Comparison of ENCODE assay signal across 8 mouse cellular contexts in genomic region chr1:135944526-135945259, GRCm38 (mm10). TPM values are rescaled to one million over a fixed set of nuclear protein-coding genes. Genes with fewer than 3 reads are reported as not detected.
DNase-seq lines count a peak whose midpoint lies in the region; ATAC-seq and TF ChIP-seq lines count a peak whose summit lies in the region.

No protein-coding gene starts in this region.

- no peaks in the 10 kb centered on the region for H3K36me3 ChIP-seq in lung, postnatal 0 days (ENCODE audit: insufficient read depth, low read length)

- no peak for TF ChIP-seq POLR2A in cerebellum, adult 2 months (IDR thresholded peaks at IDR 0.05; ENCODE audit: borderline replicate concordance, insufficient read depth, low read length)

- H3K27ac ChIP-seq in cerebellum, adult 2 months (ENCODE audit: insufficient read depth, low read length) = no peak overlapping the region
- no peak overlapping the region for H3K27ac ChIP-seq in lung, postnatal 0 days (ENCODE audit: low read length)

- no peak overlapping the region for H3K4me3 ChIP-seq in cerebellum, adult 2 months (replicated peaks; ENCODE audit: insufficient read depth, low read depth, low read length)
- H3K4me3 ChIP-seq in lung, postnatal 0 days (ENCODE audit: low read depth, low read length) = no peak overlapping the region

- H3K4me2 ChIP-seq in lung, postnatal 0 days (replicated peaks; ENCODE audit: low read depth, low read length) = no peak overlapping the region

- H3K9ac ChIP-seq in lung, postnatal 0 days (replicated peaks; ENCODE audit: low read depth) = no peak overlapping the region

- TF ChIP-seq EP300 in lung, postnatal 0 days (IDR thresholded peaks at IDR 0.05) = no peak

- 48% methylated on average over 12 of the region's 12 CpGs for WGBS in cerebellum, adult 2 months
- WGBS in lung, postnatal 0 days = 47% methylated on average over 12 of the region's 12 CpGs

- H3K9me3 ChIP-seq in lung, postnatal 0 days (ENCODE audit: low read length) = no peaks in the 10 kb centered on the region

- H3K27me3 ChIP-seq in cerebellum, adult 2 months (ENCODE audit: control insufficient read depth, insufficient read depth, low read length) = no peaks in the 10 kb centered on the region
- peaks cover 8% of the 10 kb centered on the region; the same call in 1 of the 2 replicates for H3K27me3 ChIP-seq in lung, postnatal 0 days (replicated peaks; ENCODE audit: insufficient read depth, low read length)

- H3K4me1 ChIP-seq in cerebellum, adult 2 months (ENCODE audit: control insufficient read depth, insufficient read depth, low read length) = no peaks in the 10 kb centered on the region
- H3K4me1 ChIP-seq in lung, postnatal 0 days (ENCODE audit: insufficient read depth, low read depth, low read length) = no peaks in the 10 kb centered on the region

- peak; percentile 93 for DNase-seq in NIH3T3 (ENCODE audit: low read depth)
- peak; percentile 75 to 78 for DNase-seq in cerebellum, adult 2 months
- DNase-seq in forelimb bud, embryonic 11.5 days (ENCODE audit: low read depth, low spot score) = peak; percentile 83
- peak; percentile 91 for DNase-seq in heart, postnatal 4 days
- DNase-seq in layer of hippocampus, adult 9-10 months (ENCODE audit: low spot score) = peak; percentile 91
- DNase-seq in lung, postnatal 0 days (ENCODE audit: low spot score) = peak; percentile 89
- peak; percentile 92 for DNase-seq in retina, postnatal 1 day
- peak; percentile 36 for DNase-seq in urinary bladder, postnatal 10 days (ENCODE audit: low spot score)

- ATAC-seq in lung, postnatal 0 days = peak; percentile 57

- TF ChIP-seq CTCF in cerebellum, adult 2 months (IDR thresholded peaks at IDR 0.05; ENCODE audit: borderline replicate concordance, insufficient read depth, low read depth, low read length) = peak; percentile 74
- peak; percentile 88 for TF ChIP-seq CTCF in lung, postnatal 0 days (IDR thresholded peaks at IDR 0.05)

RNA-seq across cellular contexts. Expression of gene Pkp1, which starts 25.7 kb away (rescaled TPM):
- polyA plus RNA-seq in cerebellum, adult 2 months (2012; rRNA removed) = 0.07 and 0.08 TPM in 2 replicates
- total RNA-seq in heart, postnatal 4 days (2021) = under 1 TPM; 0.10 to 0.11 TPM
- 0.02 TPM in 2 replicates for polyA plus RNA-seq in lung, postnatal 0 days (2015; fragmentation: Nextera tagmentation; extraction: Ambion mirVana)

Comparison
In these comparisons a context has a peak if more than half of its experiments do, and no peak if none do; other contexts are left out.
1. DNase-seq: peak in every context shown above with its lines; median percentile 93 in NIH3T3; 92 in retina, postnatal 1 day; 91 in heart, postnatal 4 days; 91 in layer of hippocampus, adult 9-10 months; 89 in lung, postnatal 0 days; 83 in forelimb bud, embryonic 11.5 days; 76 in cerebellum, adult 2 months; 36 in urinary bladder, postnatal 10 days.